Mouse (Mus musculus): ENCODE results near the gene Fam189b.
"Not testable (repeated sequence)": the region's sequence is repeated elsewhere in the genome, so short reads cannot be mapped to it uniquely, and the experiment has no call there.

Gene Fam189b

GRCm38 (mm10) chr3:89183058-89183958 is at the start of gene Fam189b:
Gene Fam189b (plus strand): TSS chr3:89183143.
- DNase-seq (ENCODE audit: low spot score in 2 of 2) = peak in 1 of 2 experiments; percentile 43

GRCm38 (mm10) chr3:89133752-89134151 is 49.2 kb upstream of the Fam189b start:
- DNase-seq (ENCODE audit: low spot score in 2 of 2) = no peak

- DNase-seq (ENCODE audit: low spot score in 2 of 2) = no peak
Measured at GRCm38 (mm10) chr3:89135958-89136357, 47.0 kb upstream of the Fam189b start, which contains the start of gene Pklr. Gene Pklr (plus strand): TSS chr3:89136142.

GRCm38 (mm10) chr3:89136365-89136764 is 46.6 kb upstream of the Fam189b start:
- DNase-seq (ENCODE audit: low spot score in 2 of 2) = no peak

GRCm38 (mm10) chr3:89144821-89145220 is 38.1 kb upstream of the Fam189b start:
- no peak for DNase-seq (ENCODE audit: low spot score in 2 of 2)

GRCm38 (mm10) chr3:89145566-89145965 is 37.4 kb upstream of the Fam189b start:
- no peak for DNase-seq (ENCODE audit: low spot score in 2 of 2)

GRCm38 (mm10) chr3:89147101-89147978 is 35.6 kb upstream of the Fam189b start:
- no peak for DNase-seq (ENCODE audit: low spot score in 2 of 2)

- no peak for DNase-seq (ENCODE audit: low spot score in 2 of 2)
Measured at GRCm38 (mm10) chr3:89147979-89148311, 35.0 kb upstream of the Fam189b start.

GRCm38 (mm10) chr3:89148567-89148966 is 34.4 kb upstream of the Fam189b start:
- DNase-seq (ENCODE audit: low spot score in 2 of 2) = no peak

- DNase-seq (ENCODE audit: low spot score in 2 of 2) = no peak
Measured at GRCm38 (mm10) chr3:89152084-89152835, 30.7 kb upstream of the Fam189b start.

- no peak for DNase-seq (ENCODE audit: low spot score in 2 of 2)
Measured at GRCm38 (mm10) chr3:89156951-89157350, 26.0 kb upstream of the Fam189b start.

GRCm38 (mm10) chr3:89158651-89159050 is 24.3 kb upstream of the Fam189b start:
- DNase-seq (ENCODE audit: low spot score in 2 of 2) = no peak

- peak in 1 of 2 experiments; percentile 38 for DNase-seq (ENCODE audit: low spot score in 2 of 2)
Measured at GRCm38 (mm10) chr3:89159211-89159610, 23.7 kb upstream of the Fam189b start.

GRCm38 (mm10) chr3:89159616-89160344 is 23.2 kb upstream of the Fam189b start, which contains the start of gene Hcn3:
Gene Hcn3 (minus strand): TSS chr3:89160196.
- peak in 1 of 2 experiments; percentile 66 for DNase-seq (ENCODE audit: low spot score in 2 of 2)

GRCm38 (mm10) chr3:89161207-89161606 is 21.7 kb upstream of the Fam189b start:
- not testable (repeated sequence) for DNase-seq (ENCODE audit: low spot score in 2 of 2)

GRCm38 (mm10) chr3:89161786-89162185 is 21.2 kb upstream of the Fam189b start:
- no peak for DNase-seq (ENCODE audit: low spot score in 2 of 2)

GRCm38 (mm10) chr3:89163123-89163522 is 19.8 kb upstream of the Fam189b start:
- no peak for DNase-seq (ENCODE audit: low spot score in 2 of 2)

GRCm38 (mm10) chr3:89163643-89164245 is 19.2 kb upstream of the Fam189b start:
- DNase-seq (ENCODE audit: low spot score in 2 of 2) = no peak

GRCm38 (mm10) chr3:89164506-89165267 is 18.3 kb upstream of the Fam189b start, which contains the start of gene Clk2:
Gene Clk2 (plus strand): TSS chr3:89164795.
- peak; percentile 92 to 95 for DNase-seq (ENCODE audit: low spot score in 2 of 2)

Measured in spleen, postnatal 14 days (tissue).